Mouse (Mus musculus) hindbrain, embryonic 10.5 days (tissue): ENCODE measurements around the gene L2hgdh. TPM values are rescaled to one million over a fixed set of nuclear protein-coding genes. Genes with fewer than 3 reads are reported as not detected.

ENCODE experiments used
- DNase-seq: peaks from one replicate; pipeline ENCODE4 v3.0.0-alpha.2; 2017; ENCODE audit warnings: low spot score
- H3K27ac ChIP-seq: fragments of 300-500 bp; sonication (generic); 2 replicates; pipeline ENCODE4 v1.5.1; 2016; ENCODE audit warnings: mild to moderate bottlenecking, moderate library complexity
- H3K27me3 ChIP-seq: fragments of 300-500 bp; sonication (generic); 2 replicates; pipeline ENCODE4 v1.6.1; 2016; ENCODE audit warnings: mild to moderate bottlenecking; ENCODE audit not compliant: poor library complexity, insufficient read depth, severe bottlenecking
- H3K36me3 ChIP-seq: fragments of 300-500 bp; sonication (generic); 2 replicates; pipeline ENCODE4 v1.6.1; 2016; ENCODE audit warnings: mild to moderate bottlenecking, moderate library complexity
- H3K4me1 ChIP-seq: fragments of 300-500 bp; sonication (generic); replicated peaks from 2 replicates; pipeline ENCODE4 v1.6.1; 2016; ENCODE audit warnings: mild to moderate bottlenecking
- H3K4me3 ChIP-seq: fragments of 300-500 bp; sonication (generic); 2 replicates; pipeline ENCODE4 v1.5.1; 2016; ENCODE audit warnings: mild to moderate bottlenecking, moderate library complexity
- H3K9me3 ChIP-seq: fragments of 300-500 bp; sonication (generic); 2 replicates; pipeline ENCODE4 v1.6.1; 2016; ENCODE audit warnings: mild to moderate bottlenecking, moderate library complexity
- WGBS: fragments of 180-500 bp; shearing (Covaris S2); methylation state at CpG from one replicate; pipeline ENCODE4 v1.1.7; 2016; 5-methylcytosine and 5-hydroxymethylcytosine counted together
- polyA plus RNA-seq: library from polyadenylated mRNA; unstranded; fragments of >200 nt; fragmentation: Nextera tagmentation; extraction: Ambion mirVana; gene quantifications from 2 replicates; pipeline ENCODE4 v1.2.1, GENCODE M21; 2016

The L2hgdh gene
- polyA plus RNA-seq, 1 experiment from 2014 or later, result 12.8 TPM

GRCm38 (mm10) chr12:69756015-69756414 lies 31.3 kb upstream of the L2hgdh start:
- H3K27me3 ChIP-seq, result no peaks in the 10 kb centered on the region
- no peaks in the 10 kb centered on the region for H3K36me3 ChIP-seq
- DNase-seq, result no peak
- H3K9me3 ChIP-seq, result no peaks in the 10 kb centered on the region
- H3K27ac ChIP-seq, result no peak overlapping the region
- 80% methylated on average over 5 of the region's 5 CpGs for WGBS
- H3K4me1 ChIP-seq, result peaks cover 31% of the 10 kb centered on the region
- H3K4me3 ChIP-seq, result no peak overlapping the region

- H3K36me3 ChIP-seq, result no peaks in the 10 kb centered on the region
- peaks cover 25% of the 10 kb centered on the region for H3K4me1 ChIP-seq
- H3K4me3 ChIP-seq, result no peak overlapping the region
- DNase-seq, result no peak
- no peaks in the 10 kb centered on the region for H3K27me3 ChIP-seq
- 85% methylated on average over 5 of the region's 5 CpGs for WGBS
- no peaks in the 10 kb centered on the region for H3K9me3 ChIP-seq
- H3K27ac ChIP-seq, result peak overlapping the region; percentile 40; the same call in 1 of the 2 replicates
Observed at GRCm38 (mm10) chr12:69753936-69754335, 29.3 kb upstream of the L2hgdh start.

GRCm38 (mm10) chr12:69751864-69752341 lies 27.2 kb upstream of the L2hgdh start:
- no peaks in the 10 kb centered on the region for H3K27me3 ChIP-seq
- 37% methylated on average over 10 of the region's 10 CpGs for WGBS
- peak overlapping the region; percentile 24 for H3K4me3 ChIP-seq
- H3K4me1 ChIP-seq, result peaks cover 11% of the 10 kb centered on the region; the same call in 1 of the 2 replicates
- no peaks in the 10 kb centered on the region for H3K36me3 ChIP-seq
- DNase-seq, result peak; percentile 52
- peak overlapping the region; percentile 64 for H3K27ac ChIP-seq
- no peaks in the 10 kb centered on the region for H3K9me3 ChIP-seq

- Histone ChIP-seq H3K36me3 (no peaks in the 10 kb centered on the region), H3K27me3 (no peaks in the 10 kb centered on the region), H3K4me3 (no peak overlapping the region), H3K27ac (no peak overlapping the region), H3K9me3 (no peaks in the 10 kb centered on the region), H3K4me1 (no peaks in the 10 kb centered on the region)
- 86% methylated on average over 5 of the region's 5 CpGs for WGBS
- no peak for DNase-seq
Observed at GRCm38 (mm10) chr12:69744138-69744537, 19.5 kb upstream of the L2hgdh start.

DNA sequence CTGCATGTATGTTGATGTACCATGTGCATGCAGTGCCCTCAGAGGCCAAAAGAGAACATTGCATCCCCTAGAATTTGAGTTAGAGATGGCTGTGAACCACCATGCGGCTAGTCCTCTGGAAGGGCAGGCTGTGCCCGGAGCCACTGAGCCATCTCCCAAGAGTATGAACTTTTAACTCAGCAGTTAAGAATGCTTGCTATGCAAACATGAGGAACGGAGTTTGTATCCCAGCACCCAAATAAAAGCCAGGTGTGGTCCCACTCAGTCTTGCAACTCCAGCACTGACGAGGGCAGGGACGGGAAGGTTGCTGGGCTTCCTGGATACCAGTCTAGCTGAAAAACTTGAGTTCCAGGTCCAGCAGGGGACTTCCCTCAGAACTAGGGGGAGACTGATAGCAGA lies 17.3 kb upstream of the L2hgdh start:
- 68% methylated on average over 5 of the region's 5 CpGs for WGBS
- Histone ChIP-seq H3K27ac (no peak overlapping the region), H3K4me1 (no peaks in the 10 kb centered on the region), H3K9me3 (no peaks in the 10 kb centered on the region), H3K27me3 (no peaks in the 10 kb centered on the region), H3K36me3 (no peaks in the 10 kb centered on the region), H3K4me3 (no peak overlapping the region)
- DNase-seq, result no peak

DNA sequence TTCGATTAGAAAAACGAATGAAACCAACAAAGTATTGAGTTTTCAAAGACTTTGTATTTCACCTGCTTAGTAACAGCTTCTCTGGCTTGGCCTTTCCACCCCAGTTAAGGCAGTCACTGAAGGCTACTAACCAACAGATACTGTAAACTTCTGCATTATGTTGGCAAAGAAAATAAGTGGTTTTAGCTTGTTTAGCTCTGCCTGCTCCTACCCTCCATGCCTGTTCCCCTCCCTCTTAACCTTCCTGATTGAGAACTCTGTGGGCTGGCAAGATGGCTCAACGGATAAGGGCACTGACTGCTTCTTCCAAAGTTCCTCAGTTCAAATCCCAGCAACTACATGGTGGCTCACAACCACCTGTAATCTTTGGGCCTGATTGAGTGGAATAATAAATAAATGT lies 9.2 kb upstream of the L2hgdh start:
- Histone ChIP-seq H3K4me3 (no peak overlapping the region), H3K27ac (no peak overlapping the region), H3K27me3 (no peaks in the 10 kb centered on the region), H3K9me3 (no peaks in the 10 kb centered on the region), H3K4me1 (no peaks in the 10 kb centered on the region), H3K36me3 (no peaks in the 10 kb centered on the region)
- DNase-seq, result no peak
- WGBS, result 83% methylated on average over 3 of the region's 3 CpGs

DNA sequence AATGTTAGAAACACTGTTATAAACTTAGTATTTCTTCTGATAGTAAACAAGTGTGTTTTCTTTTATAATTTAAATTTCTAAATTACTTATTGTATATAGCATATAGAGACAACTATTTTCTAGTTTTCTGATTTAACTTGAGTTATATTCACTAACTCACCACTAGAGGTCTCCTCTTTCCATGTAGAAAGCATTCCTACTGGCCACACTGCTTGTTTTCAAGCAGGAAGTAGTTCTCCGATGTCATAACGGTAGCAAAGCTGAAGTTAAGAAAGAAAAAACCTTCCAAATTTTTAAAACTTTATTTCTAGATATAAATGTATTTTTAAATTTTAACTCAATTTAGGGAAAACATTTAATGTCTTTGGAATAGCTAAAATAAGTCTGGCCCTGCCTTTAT lies 8.8 kb upstream of the L2hgdh start:
- no peak overlapping the region for H3K27ac ChIP-seq
- WGBS, result 27% methylated on average over 2 of the region's 2 CpGs
- no peaks in the 10 kb centered on the region for H3K9me3 ChIP-seq
- no peak for DNase-seq
- no peak overlapping the region for H3K4me3 ChIP-seq
- no peaks in the 10 kb centered on the region for H3K27me3 ChIP-seq
- no peaks in the 10 kb centered on the region for H3K4me1 ChIP-seq
- no peaks in the 10 kb centered on the region for H3K36me3 ChIP-seq

GRCm38 (mm10) chr12:69732221-69732620 lies 7.5 kb upstream of the L2hgdh start:
- Histone ChIP-seq H3K9me3 (no peaks in the 10 kb centered on the region), H3K4me1 (no peaks in the 10 kb centered on the region), H3K36me3 (no peaks in the 10 kb centered on the region), H3K4me3 (no peak overlapping the region), H3K27ac (no peak overlapping the region), H3K27me3 (no peaks in the 10 kb centered on the region)
- DNase-seq, result no peak
- 42% methylated on average over 5 of the region's 5 CpGs for WGBS

DNA sequence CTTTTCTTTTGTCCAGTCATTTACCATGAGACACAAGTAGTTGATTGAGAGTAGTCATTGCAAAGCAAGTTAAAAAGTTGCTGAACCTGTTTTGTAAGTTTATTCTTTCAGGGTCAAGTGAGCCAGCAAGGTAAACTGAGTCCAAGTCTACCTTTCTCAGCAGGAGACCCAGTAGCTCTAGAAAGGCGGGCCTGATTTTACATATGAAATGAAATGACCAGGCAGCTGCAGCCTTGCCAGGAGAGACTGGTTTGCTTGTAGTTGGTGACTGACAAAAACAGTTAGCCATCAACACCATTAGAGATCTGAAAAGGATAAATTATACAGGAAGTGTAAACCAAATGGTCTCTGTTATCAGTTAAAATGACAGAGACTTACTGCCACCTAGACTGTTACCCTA lies 5.6 kb upstream of the L2hgdh start:
- H3K36me3 ChIP-seq, result no peaks in the 10 kb centered on the region
- peaks cover 7% of the 10 kb centered on the region for H3K4me1 ChIP-seq
- H3K9me3 ChIP-seq, result no peaks in the 10 kb centered on the region
- WGBS, result 69% methylated on average over 1 of the region's 1 CpGs
- no peaks in the 10 kb centered on the region for H3K27me3 ChIP-seq
- no peak overlapping the region for H3K27ac ChIP-seq
- no peak overlapping the region for H3K4me3 ChIP-seq
- DNase-seq, result no peak

DNA sequence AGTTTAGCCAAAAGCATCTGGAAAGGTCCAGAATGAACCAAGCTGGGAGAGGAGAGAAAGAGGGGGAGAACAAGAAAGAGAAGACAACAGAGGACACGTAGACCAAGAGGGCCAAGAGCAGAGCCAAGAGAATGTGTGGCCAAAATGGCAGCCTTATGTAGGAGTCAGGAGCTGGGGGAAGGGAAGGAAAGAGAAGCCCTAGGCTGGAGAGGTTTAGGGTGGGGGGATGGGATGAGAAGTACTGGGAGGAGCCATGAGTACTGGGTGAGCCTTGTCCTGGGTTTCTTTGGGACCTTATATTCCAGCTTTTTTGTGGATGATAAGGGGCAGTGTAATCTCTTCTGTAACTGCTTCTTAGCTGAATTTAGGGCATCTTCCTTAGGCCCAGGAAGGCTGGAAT lies 4.6 kb upstream of the L2hgdh start:
- WGBS, result 88% methylated on average over 1 of the region's 1 CpGs
- Histone ChIP-seq H3K9me3 (no peaks in the 10 kb centered on the region), H3K27me3 (no peaks in the 10 kb centered on the region), H3K4me3 (no peak overlapping the region), H3K36me3 (no peaks in the 10 kb centered on the region), H3K27ac (no peak overlapping the region), H3K4me1 (peaks cover 14% of the 10 kb centered on the region)
- DNase-seq, result no peak

DNA sequence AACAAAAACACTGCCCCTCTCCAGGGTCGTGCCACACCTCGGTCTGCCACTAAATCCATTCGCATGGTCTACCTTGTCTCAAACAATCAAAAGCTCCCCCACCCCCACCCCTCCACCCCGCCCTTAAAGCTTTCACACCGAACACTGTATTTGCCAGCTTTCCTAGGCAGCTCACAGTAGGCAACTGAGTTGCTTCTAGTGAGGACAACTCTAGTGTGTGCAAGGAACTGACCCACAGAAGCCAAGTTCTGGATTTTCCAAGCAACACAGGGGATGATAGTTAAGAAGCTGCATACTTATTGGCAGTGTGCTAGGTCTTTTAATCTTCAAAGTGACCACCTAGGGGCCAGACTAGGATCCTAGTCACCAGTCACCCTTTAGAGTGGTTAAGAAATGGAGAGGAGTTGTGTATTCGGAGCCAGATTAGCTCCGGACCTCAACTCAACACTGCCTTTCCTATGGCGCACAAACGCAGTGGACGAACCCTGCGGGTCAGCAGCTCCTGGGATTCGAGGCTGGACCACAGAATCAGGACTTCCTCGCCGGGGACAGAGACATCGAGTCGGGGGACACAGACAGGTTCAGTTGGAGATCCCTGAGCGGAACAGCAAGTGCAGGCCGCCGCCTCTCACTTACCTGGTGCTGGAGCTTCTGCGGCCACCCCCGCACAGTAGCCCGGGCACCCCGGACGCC lies 509 bp downstream of the L2hgdh start:
- Histone ChIP-seq H3K27me3 (no peaks in the 10 kb centered on the region), H3K9me3 (peaks cover 16% of the 10 kb centered on the region), H3K4me1 (peaks cover 25% of the 10 kb centered on the region), H3K36me3 (peaks cover 30% of the 10 kb centered on the region), H3K4me3 (peak overlapping the region; percentile 86), H3K27ac (peak overlapping the region; percentile 89)
- whole genome bisulfite sequencing, result 4% methylated on average over 24 of the region's 24 CpGs
- no peak for DNase-seq

- Histone ChIP-seq H3K9me3 (peaks cover 22% of the 10 kb centered on the region), H3K4me3 (peak overlapping the region; percentile 86), H3K27me3 (no peaks in the 10 kb centered on the region), H3K36me3 (peaks cover 38% of the 10 kb centered on the region), H3K4me1 (peaks cover 25% of the 10 kb centered on the region), H3K27ac (no peak overlapping the region)
- no peak for DNase-seq
- WGBS, result 70% methylated on average over 2 of the region's 2 CpGs
Observed at GRCm38 (mm10) chr12:69723376-69723775, 1.3 kb downstream of the L2hgdh start.

DNA sequence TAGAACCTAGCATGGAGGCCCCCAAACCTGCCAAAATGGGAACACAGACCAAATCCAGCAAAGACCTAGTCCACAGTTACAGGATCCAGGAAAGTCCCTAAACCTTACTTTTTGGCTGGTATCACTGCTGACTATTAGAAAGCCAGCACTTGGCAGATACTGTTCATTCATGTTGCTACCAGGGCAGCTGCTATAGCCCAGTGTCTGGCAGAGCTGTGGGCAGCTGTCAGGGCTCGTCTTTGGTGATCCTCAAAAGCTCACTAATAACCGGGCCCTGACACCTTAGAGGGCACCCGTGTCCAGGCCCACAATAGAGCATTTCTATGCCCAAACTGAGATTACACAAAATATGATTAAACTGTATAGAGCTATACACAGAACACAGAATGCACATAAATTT lies 1.8 kb downstream of the L2hgdh start:
- Histone ChIP-seq H3K4me1 (peaks cover 25% of the 10 kb centered on the region), H3K27me3 (no peaks in the 10 kb centered on the region), H3K27ac (no peak overlapping the region), H3K36me3 (peaks cover 43% of the 10 kb centered on the region), H3K9me3 (peaks cover 27% of the 10 kb centered on the region), H3K4me3 (no peak overlapping the region)
- DNase-seq, result no peak
- WGBS, result 87% methylated on average over 3 of the region's 3 CpGs

GRCm38 (mm10) chr12:69713628-69714027 lies 11.0 kb downstream of the L2hgdh start:
- Histone ChIP-seq H3K4me1 (no peaks in the 10 kb centered on the region), H3K27me3 (no peaks in the 10 kb centered on the region), H3K4me3 (no peak overlapping the region), H3K27ac (no peak overlapping the region), H3K36me3 (peaks cover 56% of the 10 kb centered on the region), H3K9me3 (peaks cover 10% of the 10 kb centered on the region; the same call in 1 of the 2 replicates)
- no peak for DNase-seq
